Mouse (Mus musculus): Measurements from ENCODE around the gene Pgpep1l. TPM values are rescaled to one million over a fixed set of nuclear protein-coding genes. Genes with fewer than 3 reads are reported as not detected.

Pgpep1l gene
- total RNA-seq, 2 experiments from 2014 or later, result 4.6 to 5.4 TPM

DNA sequence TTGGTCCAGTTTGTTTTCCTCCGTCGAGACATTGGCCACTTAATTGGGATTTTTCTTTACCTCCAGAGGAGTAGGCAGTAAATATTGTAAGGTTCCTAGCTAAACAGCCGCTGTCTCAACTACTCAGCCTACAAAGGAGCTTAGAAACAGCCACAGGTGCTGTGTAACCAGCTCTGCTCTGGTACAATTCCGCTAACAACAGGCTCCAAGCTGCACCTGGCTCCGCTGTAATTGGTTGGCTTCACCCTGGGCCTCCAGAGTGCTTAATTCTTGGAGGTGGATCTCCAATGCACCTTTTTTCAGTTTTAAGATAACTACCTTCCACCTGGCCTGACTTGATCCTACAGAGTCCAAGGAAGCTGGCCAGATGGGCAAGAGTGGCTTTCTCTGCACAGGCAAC is 40.0 kb downstream of the Pgpep1l start:
- intact Hi-C loops (cut with DNase I), result loop anchor here (5.0 kb wide), 1 partner anchor 38 kb away; the partner anchor contains the start of gene Pgpep1l
- no peak for DNase-seq

GRCm38 (mm10) chr7:68223356-68223808 is 40.7 kb downstream of the Pgpep1l start:
- peak; percentile 64 to 71 for DNase-seq
- intact Hi-C loops (cut with DNase I), result loop anchor here (5.0 kb wide), 1 partner anchor 39 kb away; the partner anchor contains the start of gene Pgpep1l

DNA sequence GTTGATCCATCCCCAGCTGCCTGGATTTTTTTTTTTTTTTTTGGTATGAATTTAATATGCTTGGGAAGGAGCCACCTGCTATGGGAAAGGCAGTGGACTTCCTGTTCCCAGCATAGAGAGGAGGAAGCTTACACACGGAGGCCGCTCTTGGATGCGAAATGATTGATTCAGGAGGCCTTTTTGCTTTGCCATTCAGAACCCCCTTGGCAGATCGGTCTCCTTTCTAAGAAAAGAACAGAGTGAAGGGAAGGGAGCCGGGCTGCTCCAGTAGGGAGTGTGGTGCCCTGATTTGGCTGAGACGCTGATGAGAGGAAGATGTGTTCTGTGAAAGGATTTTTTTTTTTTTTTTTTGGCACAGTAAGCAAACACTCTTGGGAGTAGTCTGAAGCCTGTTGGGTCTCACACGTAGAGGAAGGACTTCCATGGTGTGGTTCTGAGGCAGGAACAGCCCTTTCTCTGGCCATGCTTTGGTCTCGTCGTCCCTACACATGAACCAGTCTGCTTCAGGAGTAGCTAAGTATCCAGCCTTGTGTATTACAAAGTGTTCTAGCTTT is 42.3 kb downstream of the Pgpep1l start:
- no peak for DNase-seq
- intact Hi-C loops (cut with DNase I), result loop anchor here (5.0 kb wide), 1 partner anchor 41 kb away; the partner anchor contains the start of gene Pgpep1l

- no peak for DNase-seq
- intact Hi-C loops (cut with DNase I), result loop anchor here (5.0 kb wide), 2 partner anchors 58 to 83 kb away; no protein-coding TSS in a partner anchor
These were observed 45.2 kb downstream of the Pgpep1l start for GRCm38 (mm10) chr7:68218879-68219278.

DNA sequence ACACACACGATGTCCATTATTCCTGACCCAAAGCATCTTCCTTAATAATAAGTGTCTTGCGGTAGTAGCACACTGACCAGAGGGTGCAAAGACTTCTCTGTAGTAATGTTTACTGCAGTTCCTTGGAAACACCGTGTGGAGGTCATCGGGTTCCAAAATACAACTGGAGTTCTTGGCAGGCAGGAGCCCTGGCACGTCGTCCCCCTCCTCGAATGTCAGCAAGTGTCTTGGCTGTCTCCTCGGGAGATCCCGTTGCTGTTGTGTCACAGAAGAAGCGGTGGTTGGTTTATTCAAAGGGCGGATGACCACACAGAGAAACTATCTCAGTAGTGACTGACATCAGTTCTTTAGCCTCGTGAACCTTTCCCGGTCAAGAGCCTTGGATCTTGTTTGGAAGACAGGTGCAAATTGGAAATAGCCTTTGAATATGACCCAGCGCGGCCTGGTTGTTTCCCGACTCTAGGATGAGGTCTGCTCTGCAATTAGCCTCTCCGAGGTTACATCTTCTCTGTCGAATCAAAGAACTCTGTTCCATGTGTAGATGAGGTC is 48.4 kb downstream of the Pgpep1l start:
- intact Hi-C loops (cut with DNase I), result loop anchor here (5.0 kb wide), 2 partner anchors 62 to 87 kb away; no protein-coding TSS in a partner anchor
- DNase-seq, result peak; percentile 81 to 84

DNA sequence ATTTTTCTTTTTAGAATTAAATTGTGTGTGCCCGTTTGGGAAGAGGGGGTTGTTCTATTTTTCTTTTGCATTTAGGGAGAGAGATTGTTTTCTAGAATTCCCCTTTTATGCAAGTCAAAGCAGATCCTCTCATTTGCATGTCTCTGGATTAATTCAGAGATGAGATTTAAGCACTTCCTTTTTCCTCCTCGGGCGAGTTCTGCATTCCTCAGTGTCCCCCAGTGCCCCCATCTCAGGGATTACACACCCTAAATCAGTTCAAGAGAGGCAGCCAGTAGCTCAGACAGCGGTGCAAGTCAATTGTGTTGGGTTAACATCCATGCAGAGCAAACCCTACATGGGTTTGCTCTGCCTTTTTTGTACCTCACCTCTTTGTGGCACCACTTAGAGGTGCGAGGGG is 50.2 kb downstream of the Pgpep1l start:
- intact Hi-C loops (cut with DNase I), result loop anchor here (5.0 kb wide), 1 partner anchor 52 kb away; no protein-coding TSS in a partner anchor
- no peak for DNase-seq

DNA sequence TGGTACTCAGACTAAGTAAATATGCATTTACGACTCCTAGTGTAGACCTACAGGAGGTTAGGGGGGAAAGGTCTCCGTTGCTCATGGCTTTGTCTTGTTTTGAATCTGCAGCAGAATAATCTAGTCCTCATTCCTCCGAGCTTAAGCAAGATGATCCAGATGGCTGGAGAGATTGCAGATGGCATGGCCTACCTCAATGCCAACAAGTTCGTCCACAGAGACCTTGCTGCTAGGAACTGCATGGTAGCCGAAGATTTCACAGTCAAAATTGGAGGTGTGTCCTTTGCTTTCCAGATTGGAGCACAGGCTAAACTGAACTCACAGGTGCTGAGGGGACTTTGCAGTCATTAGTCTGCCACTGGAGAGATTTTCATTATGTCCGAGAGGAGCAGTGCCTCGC is 52.1 kb downstream of the Pgpep1l start:
- intact Hi-C loops (cut with DNase I), result loop anchor here (5.0 kb wide), 1 partner anchor 50 kb away; no protein-coding TSS in a partner anchor

DNA sequence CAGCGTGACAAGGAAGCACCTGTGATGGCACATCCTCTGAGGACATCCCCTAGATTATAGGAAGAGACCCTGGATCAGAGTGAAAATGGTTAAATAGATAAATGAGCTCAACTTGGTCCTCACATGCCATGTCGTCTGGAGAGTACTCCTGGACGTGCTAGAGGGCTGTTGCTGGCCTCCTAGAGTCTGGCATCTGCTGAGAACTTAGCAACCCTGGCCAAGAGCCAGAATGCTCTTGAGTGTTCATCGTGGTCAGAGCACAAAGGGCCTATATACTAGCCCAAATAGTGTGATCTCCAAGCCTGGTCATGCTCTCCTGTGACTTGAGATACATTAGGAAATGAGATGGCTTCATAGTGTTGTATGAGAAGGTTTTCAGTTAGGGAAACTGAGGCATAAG is 53.6 kb downstream of the Pgpep1l start:
- DNase-seq, result no peak
- intact Hi-C loops (cut with DNase I), result loop anchor here (5.0 kb wide), 1 partner anchor 48 kb away; no protein-coding TSS in a partner anchor

More for the DNA sequence above, 52.1 kb downstream of the Pgpep1l start:
- no peak for DNase-seq

DNA sequence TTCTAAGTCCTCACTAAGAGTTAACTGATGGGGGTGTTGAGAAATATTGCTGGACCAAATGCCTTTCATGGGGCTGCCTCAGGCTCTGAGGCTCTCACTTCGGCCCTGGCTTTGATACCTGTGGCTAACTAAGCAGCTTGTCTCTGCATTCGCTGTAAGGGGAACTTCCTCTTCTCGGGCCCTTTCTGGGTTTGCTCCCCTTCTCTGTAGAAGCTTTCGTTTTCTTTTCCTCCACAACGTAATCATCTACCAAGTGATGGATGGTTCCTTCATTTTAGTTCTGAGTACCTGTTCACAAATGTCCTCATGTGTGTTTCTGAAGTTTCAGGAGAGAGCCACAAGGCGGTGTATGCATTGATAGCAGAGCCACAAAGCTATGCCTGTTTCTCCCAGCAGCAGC is 55.0 kb downstream of the Pgpep1l start:
- no peak for DNase-seq
- intact Hi-C loops (cut with DNase I), result no loop called here

- DNase-seq, result no peak
- intact Hi-C loops (cut with DNase I), result no loop called here
These were observed 58.1 kb downstream of the Pgpep1l start for GRCm38 (mm10) chr7:68205776-68206427.

DNA sequence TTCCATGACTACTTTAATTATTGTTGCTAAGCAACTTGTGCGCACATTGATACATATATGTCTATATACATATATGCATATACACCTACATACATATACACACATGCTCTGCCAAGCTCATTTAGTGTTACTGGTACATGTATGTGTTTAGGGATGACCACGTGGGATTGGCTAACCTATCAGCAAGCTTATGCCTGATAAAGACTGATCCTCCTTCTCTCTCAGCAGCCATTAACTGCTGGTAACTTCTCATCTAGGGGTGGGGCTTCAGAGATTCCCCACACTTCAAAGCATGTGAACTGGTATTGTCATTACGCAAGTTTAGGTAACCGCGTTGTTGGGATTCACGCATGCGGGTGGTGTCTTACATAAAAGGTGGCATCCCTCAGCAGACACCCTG is 64.4 kb downstream of the Pgpep1l start:
- intact Hi-C loops (cut with DNase I), result no loop called here

DNA sequence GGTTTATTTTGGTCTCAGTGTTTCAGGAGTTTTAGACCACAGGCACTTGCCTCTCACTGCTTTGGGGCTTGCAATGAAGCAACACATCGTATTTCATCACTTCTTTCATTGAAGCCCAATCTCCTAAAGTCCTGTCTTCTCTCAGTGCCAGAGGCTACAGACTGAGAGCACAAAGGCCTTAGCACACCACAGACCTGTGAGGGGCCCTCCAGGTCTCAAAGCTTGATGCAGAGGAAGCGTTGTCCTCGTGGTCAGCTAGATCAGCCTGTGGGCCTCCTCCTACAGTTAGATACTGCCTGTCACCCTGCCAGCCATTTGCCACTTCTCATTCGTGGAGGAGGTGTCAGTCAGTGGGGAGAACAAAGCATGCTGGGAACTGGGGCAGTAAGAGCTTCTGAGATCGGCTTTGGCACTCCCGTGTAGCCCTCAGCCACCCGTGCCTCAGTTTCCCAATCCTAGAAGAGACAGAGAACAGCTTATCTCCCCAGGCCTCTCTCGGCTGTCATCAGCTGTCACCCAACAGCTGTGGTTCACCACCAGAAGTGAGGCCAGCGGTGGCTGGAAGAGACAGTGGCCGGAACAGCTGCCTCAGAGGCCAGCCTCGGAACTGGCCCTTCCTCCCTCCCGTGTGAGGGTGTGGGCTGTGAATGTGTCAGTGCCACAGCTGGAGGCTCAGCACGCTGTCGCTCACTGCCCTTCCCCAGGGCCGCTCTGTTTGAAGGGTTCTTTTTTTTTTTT is 69.9 kb downstream of the Pgpep1l start:
- DNase-seq, result no peak

More for the DNA sequence above, 64.4 kb downstream of the Pgpep1l start:
- no peak for DNase-seq

GRCm38 (mm10) chr7:68189691-68190456 is 74.2 kb downstream of the Pgpep1l start:
- no peak for DNase-seq
- intact Hi-C loops (cut with DNase I), result no loop called here

More for the DNA sequence above, 69.9 kb downstream of the Pgpep1l start:
- intact Hi-C loops (cut with DNase I), result no loop called here

GRCm38 (mm10) chr7:68189211-68189610 is 74.8 kb downstream of the Pgpep1l start:
- intact Hi-C loops (cut with DNase I), result no loop called here
- no peak for DNase-seq

Other genes starting within 250 kb of the Pgpep1l start
- gene Fam169b, start 9.6 kb upstream of the Pgpep1l start, total RNA-seq (2021), result under 1 TPM; 0.10 to 0.48 TPM